10 mouse cellular contexts compared by ENCODE assay signal in genomic region chr3:122635246-122635645, GRCm38 (mm10). TPM values are rescaled to one million over a fixed set of nuclear protein-coding genes. Genes with fewer than 3 reads are reported as not detected.
A peak's percentile ranks its signal among the peaks of the same experiment; 100 is the strongest.
DNase-seq lines count a peak whose midpoint lies in the region; ATAC-seq lines count a peak whose summit lies in the region.
"Had no signal": no experiment of that assay in that cellular context is flagged by ENCODE, and none has a peak within 500 bp of the region (broad histone marks: within the 10 kb centered on the region; RNA-seq: fewer than 3 reads in every experiment).

No protein-coding gene starts in this region.

- no peaks in the 10 kb centered on the region for H3K27me3 ChIP-seq in kidney, embryonic 15.5 days
- no peaks in the 10 kb centered on the region for H3K27me3 ChIP-seq in neural tube, embryonic 13.5 days
- H3K27me3 ChIP-seq: embryonic facial prominence, embryonic 12.5 days; limb, embryonic 15.5 days had no signal

- peak; percentile 36 for DNase-seq in gastrocnemius, postnatal 25 days
- DNase-seq in gastrocnemius, postnatal 4 days (ENCODE audit: low spot score in 2 of 2), result no peak
- DNase-seq in heart, adult 8-10 months (ENCODE audit: low spot score), result peak; percentile 71
- no peak for DNase-seq in spleen, adult 12 weeks (ENCODE audit: low spot score)
- no peak for DNase-seq in testis, postnatal 14 days (ENCODE audit: low spot score)
- DNase-seq in cerebellum, postnatal 14 days, result no peak

- H3K4me2 ChIP-seq in kidney, embryonic 15.5 days, result peak overlapping the region; percentile 44
- peak overlapping the region; percentile 30; the same call in 1 of the 2 replicates for H3K4me2 ChIP-seq in neural tube, embryonic 13.5 days
- H3K4me2 ChIP-seq: embryonic facial prominence, embryonic 12.5 days; limb, embryonic 15.5 days had no signal

- no peaks in the 10 kb centered on the region for H3K36me3 ChIP-seq in kidney, embryonic 15.5 days
- H3K36me3 ChIP-seq in neural tube, embryonic 13.5 days, result no peaks in the 10 kb centered on the region
- H3K36me3 ChIP-seq: embryonic facial prominence, embryonic 12.5 days; limb, embryonic 15.5 days had no signal

- H3K4me1 ChIP-seq in kidney, embryonic 15.5 days, result peaks cover 27% of the 10 kb centered on the region
- peaks cover 8% of the 10 kb centered on the region for H3K4me1 ChIP-seq in neural tube, embryonic 13.5 days (replicated peaks)

- H3K9ac ChIP-seq in kidney, embryonic 15.5 days, result 0 out of 2 replicates have a peak overlapping the region, but pooled peaks have one; percentile 17
- no peak overlapping the region for H3K9ac ChIP-seq in neural tube, embryonic 13.5 days
- H3K9ac ChIP-seq: embryonic facial prominence, embryonic 12.5 days; limb, embryonic 15.5 days had no signal

- 0 out of 2 replicates have a peak overlapping the region, but pooled peaks have one; percentile 6 for H3K4me3 ChIP-seq in kidney, embryonic 15.5 days (replicated peaks)
- H3K4me3 ChIP-seq in neural tube, embryonic 13.5 days, result no peak overlapping the region
- H3K4me3 ChIP-seq: embryonic facial prominence, embryonic 12.5 days; limb, embryonic 15.5 days had no signal

- no peaks in the 10 kb centered on the region for H3K9me3 ChIP-seq in kidney, embryonic 15.5 days (replicated peaks)
- no peaks in the 10 kb centered on the region for H3K9me3 ChIP-seq in neural tube, embryonic 13.5 days
- H3K9me3 ChIP-seq: embryonic facial prominence, embryonic 12.5 days; limb, embryonic 15.5 days had no signal

- ATAC-seq in kidney, embryonic 15.5 days (replicated peaks; ENCODE audit: low FRiP score), result peak; percentile 87
- ATAC-seq in neural tube, embryonic 13.5 days (ENCODE audit: low read depth), result no peak

- peak overlapping the region; percentile 90 for H3K27ac ChIP-seq in kidney, embryonic 15.5 days
- 0 out of 2 replicates have a peak overlapping the region, but pooled peaks have one; percentile 13 for H3K27ac ChIP-seq in neural tube, embryonic 13.5 days (replicated peaks)
- H3K27ac ChIP-seq: embryonic facial prominence, embryonic 12.5 days; limb, embryonic 15.5 days had no signal

- under 1% methylated on average over 12 of the region's 12 CpGs for WGBS in kidney, embryonic 15.5 days
- WGBS in neural tube, embryonic 13.5 days, result 12% methylated on average over 12 of the region's 12 CpGs

RNA-seq across cellular contexts. Expression of gene Fnbp1l, which starts 15.7 kb away (rescaled TPM):
- total RNA-seq in gastrocnemius, postnatal 25 days (2021), result 1 to 10 TPM; 5.3 to 5.5 TPM
- total RNA-seq in gastrocnemius, postnatal 4 days (2021), result 10 to 100 TPM; 27.2 to 30.2 TPM
- total RNA-seq in heart, adult 8-10 months (2022), result 10 to 100 TPM; 11.9 to 15.8 (median 14.3) TPM
- polyA plus RNA-seq in kidney, embryonic 15.5 days (2015; fragmentation: Nextera tagmentation; extraction: Ambion mirVana), result 46.7 and 53.7 TPM in 2 replicates
- 144 and 166 TPM in 2 replicates for polyA plus RNA-seq in neural tube, embryonic 13.5 days (2015; fragmentation: Nextera tagmentation; extraction: Ambion mirVana)

Comparison
In these comparisons a context has a peak if more than half of its experiments do, and no peak if none do; other contexts are left out.
1. DNase-seq: peak in gastrocnemius, postnatal 25 days (single experiment) and heart, adult 8-10 months (single experiment); none in gastrocnemius, postnatal 4 days (0 of 2), spleen, adult 12 weeks (single experiment), testis, postnatal 14 days (single experiment) and cerebellum, postnatal 14 days (0 of 2).